Mouse (Mus musculus) myocyte (in vitro differentiated cells): Measurements from ENCODE around the gene Pkn1. TPM values are rescaled to one million over a fixed set of nuclear protein-coding genes. Genes with fewer than 3 reads are reported as not detected.

Experiments
- H3K27me3 ChIP-seq: one replicate; pipeline ENCODE4 v1.6.1; 2011; ENCODE audit not compliant: control insufficient read depth, insufficient read depth, insufficient read length
- H3K36me3 ChIP-seq: one replicate; pipeline ENCODE4 v1.6.1; 2011; ENCODE audit not compliant: control insufficient read depth, insufficient read depth
- H3K4me2 ChIP-seq: one replicate; pipeline ENCODE4 v1.6.1; 2011; ENCODE audit warnings: low read depth, control low read depth
- H3K4me3 ChIP-seq: one replicate; pipeline ENCODE4 v1.5.1; 2011; ENCODE audit warnings: mild to moderate bottlenecking, control low read depth, moderate library complexity
- H3K79me2 ChIP-seq: one replicate; pipeline ENCODE4 v1.6.1; 2011; ENCODE audit not compliant: control insufficient read depth, insufficient read depth
- H3ac ChIP-seq: one replicate; pipeline ENCODE4 v1.6.1; 2011; ENCODE audit not compliant: control insufficient read depth, insufficient read length
- CEBPB ChIP-seq: IDR thresholded peaks from 2 replicates; pipeline ENCODE4 v1.6.1; 2011; ENCODE audit warnings: mild to moderate bottlenecking, moderate library complexity; ENCODE audit not compliant: poor library complexity, insufficient read depth, severe bottlenecking
- E2F4 ChIP-seq: IDR thresholded peaks from one replicate; pipeline ENCODE4 v1.6.1; 2011; ENCODE audit warnings: mild to moderate bottlenecking, control low read depth, moderate library complexity; ENCODE audit not compliant: insufficient read depth
- MAX ChIP-seq: IDR thresholded peaks from one replicate; pipeline ENCODE4 v1.6.1; 2011; ENCODE audit warnings: low read depth, mild to moderate bottlenecking, control low read depth
- MYOD1 ChIP-seq, 3 experiments: IDR thresholded peaks; one replicate each; pipeline ENCODE4 v1.6.1; 2011; ENCODE audit warnings: control low read depth in 2 of 3, low read depth in 2 of 3, mild to moderate bottlenecking in 2 of 3, moderate library complexity in 1 of 3; ENCODE audit not compliant: insufficient read length in 2 of 3, control insufficient read depth in 1 of 3
- MYOG ChIP-seq, 3 experiments: IDR thresholded peaks; one replicate each; pipeline ENCODE4 v1.6.1; 2011; ENCODE audit warnings: control low read depth in 2 of 3, low read depth in 2 of 3, mild to moderate bottlenecking in 2 of 3; ENCODE audit not compliant: insufficient read length in 2 of 3, control insufficient read depth in 1 of 3, insufficient read depth in 1 of 3
- POLR2A ChIP-seq: IDR thresholded peaks from one replicate; pipeline ENCODE4 v1.6.1; 2011; ENCODE audit warnings: low read depth, mild to moderate bottlenecking, control low read depth, moderate library complexity; ENCODE audit not compliant: insufficient read length
- POLR2AphosphoS2 ChIP-seq: IDR thresholded peaks from one replicate; pipeline ENCODE4 v1.6.1; 2011; ENCODE audit warnings: low read depth, control low read depth; ENCODE audit not compliant: insufficient read length
- TCF12 ChIP-seq: IDR thresholded peaks from one replicate; pipeline ENCODE4 v1.6.1; 2011; ENCODE audit warnings: mild to moderate bottlenecking, control low read depth; ENCODE audit not compliant: poor library complexity, insufficient read depth, severe bottlenecking
- TCF3 ChIP-seq: IDR thresholded peaks from one replicate; pipeline ENCODE4 v1.6.1; 2011; ENCODE audit warnings: low read depth, control low read depth; ENCODE audit not compliant: insufficient read length
- USF1 ChIP-seq: IDR thresholded peaks from one replicate; pipeline ENCODE4 v1.6.1; 2011; ENCODE audit warnings: low read depth, mild to moderate bottlenecking, control low read depth, moderate library complexity
- polyA plus RNA-seq: library from polyadenylated mRNA; unstranded; fragments of >200 nt; fragmentation: generic; extraction: Trizol; gene quantifications from one replicate; pipeline ENCODE4 v1.2.1, GENCODE M21; 2012; ENCODE audit warnings: missing spikeins

Gene Pkn1
- polyA plus RNA-seq, 1 experiment = 34.1 TPM

- Histone ChIP-seq H3K36me3 (peaks cover 11% of the 10 kb centered on the region), H3K4me3 (no peak overlapping the region), H3K27me3 (no peaks in the 10 kb centered on the region), H3ac (no peak overlapping the region), H3K4me2 (no peak overlapping the region), H3K79me2 (no peaks in the 10 kb centered on the region)
- TF ChIP-seq TCF12 = no peak
- no peak for TF ChIP-seq POLR2A
- TF ChIP-seq CEBPB = no peak
- no peak for TF ChIP-seq MYOG (IDR thresholded peaks at IDR 0.05; ENCODE audit: control insufficient read depth in 1 of 3, insufficient read depth in 1 of 3, insufficient read length in 2 of 3, low read depth in 2 of 3)
Observed at GRCm38 (mm10) chr8:83672936-83673335, 26.0 kb downstream of the Pkn1 start.

GRCm38 (mm10) chr8:83669013-83669412 lies 30.0 kb downstream of the Pkn1 start:
- Histone ChIP-seq H3K4me2 (no peak overlapping the region), H3K4me3 (no peak overlapping the region), H3K79me2 (no peaks in the 10 kb centered on the region), H3K27me3 (no peaks in the 10 kb centered on the region), H3ac (no peak overlapping the region), H3K36me3 (peaks cover 4% of the 10 kb centered on the region)
- no peak for TF ChIP-seq TCF3

- TF ChIP-seq POLR2AphosphoS2 (peak; percentile 47), MAX (no peak), TCF3 (no peak), MYOD1 (IDR thresholded peaks at IDR 0.05; ENCODE audit: control insufficient read depth in 1 of 3, insufficient read length in 2 of 3, low read depth in 2 of 3) (no peak), POLR2A (peak; percentile 18), MYOG (IDR thresholded peaks at IDR 0.05; ENCODE audit: control insufficient read depth in 1 of 3, insufficient read depth in 1 of 3, insufficient read length in 2 of 3, low read depth in 2 of 3) (no peak)
- H3ac ChIP-seq = no peak overlapping the region
- no peak overlapping the region for H3K4me2 ChIP-seq
- peaks cover 4% of the 10 kb centered on the region for H3K36me3 ChIP-seq
- H3K4me3 ChIP-seq = no peak overlapping the region
- H3K27me3 ChIP-seq = no peaks in the 10 kb centered on the region
- no peaks in the 10 kb centered on the region for H3K79me2 ChIP-seq
Observed at GRCm38 (mm10) chr8:83668010-83668916, 30.7 kb downstream of the Pkn1 start.

- H3K79me2 ChIP-seq = no peaks in the 10 kb centered on the region
- no peak overlapping the region for H3ac ChIP-seq
- H3K36me3 ChIP-seq = peaks cover 4% of the 10 kb centered on the region
- H3K4me2 ChIP-seq = no peak overlapping the region
- no peaks in the 10 kb centered on the region for H3K27me3 ChIP-seq
- TF ChIP-seq POLR2AphosphoS2 = peak; percentile 28
- no peak for TF ChIP-seq MYOG (IDR thresholded peaks at IDR 0.05; ENCODE audit: control insufficient read depth in 1 of 3, insufficient read depth in 1 of 3, insufficient read length in 2 of 3, low read depth in 2 of 3)
- TF ChIP-seq E2F4 = no peak
- H3K4me3 ChIP-seq = no peak overlapping the region
Observed at GRCm38 (mm10) chr8:83667526-83667925, 31.5 kb downstream of the Pkn1 start.

- Histone ChIP-seq H3K36me3 (peaks cover 4% of the 10 kb centered on the region), H3K4me3 (no peak overlapping the region), H3K79me2 (no peaks in the 10 kb centered on the region), H3K27me3 (no peaks in the 10 kb centered on the region), H3K4me2 (peak overlapping the region; percentile 4), H3ac (no peak overlapping the region)
- TF ChIP-seq POLR2A (peak; percentile 39), POLR2AphosphoS2 (no peak)
Observed at GRCm38 (mm10) chr8:83666866-83667234, 32.1 kb downstream of the Pkn1 start.

GRCm38 (mm10) chr8:83665969-83666865 lies 32.8 kb downstream of the Pkn1 start, which contains the start of gene Ptger1:
Gene Ptger1 (plus strand): TSS chr8:83666678.
- H3K4me2 ChIP-seq = peak within 1 kb of the TSS; percentile 4
- TF ChIP-seq USF1 (no peak), POLR2AphosphoS2 (peak; percentile 90), TCF12 (no peak)
- no peaks in the 10 kb centered on the region for H3K79me2 ChIP-seq
- H3K36me3 ChIP-seq = peaks cover 4% of the 10 kb centered on the region
- H3K4me3 ChIP-seq = no peak within 1 kb of the TSS
- no peak within 1 kb of the TSS for H3ac ChIP-seq
- H3K27me3 ChIP-seq = no peaks in the 10 kb centered on the region
